Mouse (Mus musculus): Measurements from ENCODE around the gene Plbd2.

GRCm38 (mm10) chr5:120456253-120456652 is 47.2 kb downstream of the Plbd2 start:
- TF ChIP-seq POLR2A (IDR thresholded peaks at IDR 0.05; ENCODE audit: borderline replicate concordance, insufficient read depth, low read length) (no peak), CTCF (IDR thresholded peaks at IDR 0.05; ENCODE audit: borderline replicate concordance, insufficient read depth, low read depth, low read length) (no peak)
